Comparison of ENCODE assay signal across 19 mouse cellular contexts in the genomic region with DNA sequence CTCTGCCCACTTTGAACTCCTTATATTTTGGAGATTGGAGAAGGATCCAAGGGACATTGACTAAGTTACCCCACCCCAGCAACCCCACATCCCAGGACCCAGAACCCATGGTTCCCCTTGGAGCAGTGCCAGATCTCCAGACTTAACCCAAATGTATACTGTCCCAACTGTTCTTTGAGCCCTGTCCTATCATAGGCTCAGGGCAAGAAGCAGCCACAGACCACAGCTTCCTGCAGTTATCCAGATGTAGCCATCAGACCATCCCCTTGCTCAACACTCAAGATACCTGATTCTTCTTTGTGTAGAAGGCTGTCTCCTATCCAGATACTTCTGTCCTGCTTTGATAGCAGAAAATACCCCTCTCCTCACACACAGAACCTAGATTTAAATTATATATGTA. TPM values are rescaled to one million over a fixed set of nuclear protein-coding genes. Genes with fewer than 3 reads are reported as not detected.
DNase-seq lines count a peak whose midpoint lies in the region; ATAC-seq and TF ChIP-seq lines count a peak whose summit lies in the region.
"Had no signal": no experiment of that assay in that cellular context is flagged by ENCODE, and none has a peak within 500 bp of the region (broad histone marks: within the 10 kb centered on the region; RNA-seq: fewer than 3 reads in every experiment).

No protein-coding gene starts in this region.

- H3K79me2 ChIP-seq in MEL (ENCODE audit: control insufficient read depth, insufficient read depth, low read length, poor library complexity) = no peaks in the 10 kb centered on the region

- ATAC-seq in kidney, postnatal 0 days (replicated peaks; ENCODE audit: low FRiP score, low read depth) = no peak
- ATAC-seq in liver, embryonic 16.5 days (ENCODE audit: low read depth) = 0 out of 2 replicates have a peak, but pooled peaks have one; percentile 48

- no peak for TF ChIP-seq POLR2A in MEL (IDR thresholded peaks at IDR 0.05; ENCODE audit: control insufficient read depth in 1 of 2, insufficient read depth in 1 of 2, low read depth in 1 of 2, low read length in 2 of 2, poor library complexity in 1 of 2)

- no peak for DNase-seq in kidney, postnatal 0 days (ENCODE audit: low spot score)
- no peak for DNase-seq in kidney, postnatal 14 days
- DNase-seq in B cell, adult 2 months = peak; percentile 11 to 13
- DNase-seq in MEL (ENCODE audit: low read depth, low spot score) = peak; percentile 77
- no peak for DNase-seq in spleen, adult 12 weeks (ENCODE audit: low spot score)
- DNase-seq in urinary bladder, adult 2 months (ENCODE audit: low spot score) = no peak
- DNase-seq: adrenal gland, adult 2 months; cerebellum, adult 8-10 months; gastrocnemius, postnatal 25 days; spleen, adult 18-20 months had no signal

- H3K9me3 ChIP-seq in kidney, postnatal 0 days (replicated peaks; ENCODE audit: low read length) = no peaks in the 10 kb centered on the region
- no peaks in the 10 kb centered on the region for H3K9me3 ChIP-seq in MEL (replicated peaks; ENCODE audit: insufficient read depth, low read length)
- H3K9me3 ChIP-seq in liver, embryonic 16.5 days (replicated peaks; ENCODE audit: control insufficient read depth, low read length) = no peaks in the 10 kb centered on the region
- H3K9me3 ChIP-seq: heart, embryonic 13.5 days; hindbrain, embryonic 10.5 days; midbrain, embryonic 10.5 days; neural tube, embryonic 15.5 days had no signal

- peak overlapping the region; percentile 68; the same call in 1 of the 2 replicates for H3K27ac ChIP-seq in kidney, postnatal 0 days
- H3K27ac ChIP-seq in MEL (ENCODE audit: control insufficient read depth, low read depth, low read length) = peak overlapping the region; percentile 23; the same call in 1 of the 2 replicates
- no peak overlapping the region for H3K27ac ChIP-seq in liver, embryonic 16.5 days (ENCODE audit: low read length)
- H3K27ac ChIP-seq: hindbrain, embryonic 10.5 days; midbrain, embryonic 10.5 days; neural tube, embryonic 15.5 days had no signal

- no peak for TF ChIP-seq RAD21 in MEL (IDR thresholded peaks at IDR 0.05; ENCODE audit: low read depth, low read length)

- H3K4me1 ChIP-seq in kidney, postnatal 0 days (replicated peaks; ENCODE audit: insufficient read depth, low read length) = no peaks in the 10 kb centered on the region
- peaks cover 2 to 17% of the 10 kb centered on the region in 2 experiments; a peak in 3 of 4 replicates for H3K4me1 ChIP-seq in MEL (ENCODE audit: control insufficient read depth in 1 of 2, insufficient read depth in 2 of 2, low read length in 2 of 2)
- H3K4me1 ChIP-seq in liver, embryonic 16.5 days (ENCODE audit: control insufficient read depth, low read depth, low read length) = peaks cover 1% of the 10 kb centered on the region
- H3K4me1 ChIP-seq: hindbrain, embryonic 10.5 days; midbrain, embryonic 10.5 days had no signal

- H3K27me3 ChIP-seq in kidney, postnatal 0 days (ENCODE audit: insufficient read depth, low read length) = no peaks in the 10 kb centered on the region
- H3K27me3 ChIP-seq in MEL (ENCODE audit: control insufficient read depth in 1 of 2, insufficient read depth in 2 of 2, low read length in 2 of 2) = no peaks in the 10 kb centered on the region
- no peaks in the 10 kb centered on the region for H3K27me3 ChIP-seq in liver, embryonic 16.5 days (ENCODE audit: control insufficient read depth, insufficient read depth, low read depth, low read length)
- H3K27me3 ChIP-seq: heart, embryonic 13.5 days; neural tube, embryonic 15.5 days had no signal

- H3K36me3 ChIP-seq in kidney, postnatal 0 days (ENCODE audit: insufficient read depth, low read length) = no peaks in the 10 kb centered on the region
- peaks cover 0 to 26% of the 10 kb centered on the region in 2 experiments; a peak in 2 of 4 replicates for H3K36me3 ChIP-seq in MEL (ENCODE audit: control insufficient read depth in 1 of 2, insufficient read depth in 2 of 2, low read length in 2 of 2)
- no peaks in the 10 kb centered on the region for H3K36me3 ChIP-seq in liver, embryonic 16.5 days (ENCODE audit: control insufficient read depth, insufficient read depth)
- H3K36me3 ChIP-seq: heart, embryonic 13.5 days; hindbrain, embryonic 10.5 days; midbrain, embryonic 10.5 days; neural tube, embryonic 15.5 days had no signal

- no peak for TF ChIP-seq CTCF in kidney, postnatal 0 days (IDR thresholded peaks at IDR 0.05; ENCODE audit: low read depth)
- no peak for TF ChIP-seq CTCF in MEL (IDR thresholded peaks at IDR 0.05 in 2 of 3, conservative IDR thresholded peaks at IDR 0.05 in 1 of 3; ENCODE audit: control insufficient read depth in 1 of 3, insufficient read depth in 1 of 3, low read depth in 2 of 3, low read length in 3 of 3, poor library complexity in 1 of 3, severe bottlenecking in 1 of 3)

- H3K9ac ChIP-seq in kidney, postnatal 0 days (ENCODE audit: low read depth, low read length) = no peak overlapping the region
- H3K9ac ChIP-seq in MEL (ENCODE audit: control insufficient read depth, low read depth, low read length, poor library complexity, severe bottlenecking) = no peak overlapping the region
- no peak overlapping the region for H3K9ac ChIP-seq in liver, embryonic 16.5 days (ENCODE audit: low read depth, low read length)
- H3K9ac ChIP-seq: heart, embryonic 13.5 days; neural tube, embryonic 15.5 days had no signal

- peak; percentile 63 to 73 for TF ChIP-seq EP300 in MEL (IDR thresholded peaks at IDR 0.05; ENCODE audit: low read depth in 1 of 2, low read length in 2 of 2)

- H3K4me3 ChIP-seq in kidney, postnatal 0 days (replicated peaks; ENCODE audit: low read depth, low read length) = no peak overlapping the region
- H3K4me3 ChIP-seq in MEL (ENCODE audit: control insufficient read depth in 1 of 2, insufficient read depth in 1 of 2, low read depth in 2 of 2, low read length in 2 of 2) = no peak overlapping the region
- H3K4me3 ChIP-seq in liver, embryonic 16.5 days (ENCODE audit: low read depth, low read length) = no peak overlapping the region
- H3K4me3 ChIP-seq: heart, embryonic 13.5 days; hindbrain, embryonic 10.5 days; midbrain, embryonic 10.5 days; neural tube, embryonic 15.5 days had no signal

- H3K4me2 ChIP-seq in kidney, postnatal 0 days (ENCODE audit: low read length) = no peak overlapping the region
- H3K4me2 ChIP-seq in liver, embryonic 16.5 days (ENCODE audit: low read depth, low read length) = no peak overlapping the region
- H3K4me2 ChIP-seq: heart, embryonic 13.5 days; neural tube, embryonic 15.5 days had no signal

TF ChIP-seq in MEL, 35 proteins besides CTCF, POLR2A, EP300 and RAD21 (continues in another document):
- TF ChIP-seq NRF1 (IDR thresholded peaks at IDR 0.05; ENCODE audit: insufficient read depth, low read depth, low read length, poor library complexity, severe bottlenecking) (no peak), CHD2 (IDR thresholded peaks at IDR 0.05; ENCODE audit: low read length) (no peak), TAL1 (IDR thresholded peaks at IDR 0.05; ENCODE audit: low read length) (peak; percentile 56), E2F4 (IDR thresholded peaks at IDR 0.05; ENCODE audit: borderline replicate concordance, low read depth, low read length) (no peak), UBTF (IDR thresholded peaks at IDR 0.05; ENCODE audit: borderline replicate concordance, insufficient read depth, low read depth, low read length) (no peak), ZNF384 (IDR thresholded peaks at IDR 0.05; ENCODE audit: low read depth, low read length) (no peak), TCF12 (IDR thresholded peaks at IDR 0.05; ENCODE audit: low read depth, low read length) (peak; percentile 52; the same call in 1 of the 2 replicates), SMC3 (IDR thresholded peaks at IDR 0.05; ENCODE audit: low read depth, low read length) (no peak)

RNA-seq across cellular contexts. Expression of gene Igll1, which starts 1.4 kb away (rescaled TPM):
- polyA plus RNA-seq in kidney, postnatal 0 days (2015; fragmentation: Nextera tagmentation; extraction: Ambion mirVana) = 0.24 and 0.32 TPM in 2 replicates
- not detected in 2 replicates for total RNA-seq in MEL (2012; rRNA removed)
- polyA plus RNA-seq in MEL (2012; ENCODE audit: insufficient read depth in 1 of 2, insufficient read length in 2 of 2, low read depth in 1 of 2, low replicate concordance in 2 of 2, missing spikeins in 1 of 2) = not detected
- polyA plus RNA-seq in liver, embryonic 16.5 days (2015; fragmentation: Nextera tagmentation; extraction: Ambion mirVana) = 17.5 and 20.5 TPM in 2 replicates
- not detected in 2 replicates for polyA plus RNA-seq in urinary bladder, adult 2 months (2012; rRNA removed)
- total RNA-seq: adrenal gland, adult 2 months; gastrocnemius, postnatal 25 days; layer of hippocampus, adult 8-10 months; left cerebral cortex, postnatal 10 days; monocyte, adult 5-6 weeks had no signal
- polyA plus RNA-seq: adrenal gland, adult 2 months; heart, embryonic 13.5 days; kidney, embryonic 14.5 days; neural tube, embryonic 15.5 days had no signal

RNA-seq across cellular contexts. Expression of gene Top3b, which starts 5.3 kb away (rescaled TPM):
- polyA plus RNA-seq in kidney, postnatal 0 days (2015; fragmentation: Nextera tagmentation; extraction: Ambion mirVana) = 66.4 and 68.0 TPM in 2 replicates
- total RNA-seq in MEL (2012; rRNA removed) = 49.9 and 50.5 TPM in 2 replicates
- 10 to 100 TPM in 1 of 2 experiments, not detected in 1; 93.2 TPM for polyA plus RNA-seq in MEL (2012; ENCODE audit: insufficient read depth in 1 of 2, insufficient read length in 2 of 2, low read depth in 1 of 2, low replicate concordance in 2 of 2, missing spikeins in 1 of 2)
- 19.3 and 22.6 TPM in 2 replicates for polyA plus RNA-seq in liver, embryonic 16.5 days (2015; fragmentation: Nextera tagmentation; extraction: Ambion mirVana)
- polyA plus RNA-seq in urinary bladder, adult 2 months (2012; rRNA removed) = 75.9 and 82.4 TPM in 2 replicates

RNA-seq across cellular contexts. Expression of gene Vpreb1, which starts 5.4 kb away (rescaled TPM):
- 2.1 and 2.5 TPM in 2 replicates for polyA plus RNA-seq in kidney, postnatal 0 days (2015; fragmentation: Nextera tagmentation; extraction: Ambion mirVana)
- not detected in 2 replicates for total RNA-seq in MEL (2012; rRNA removed)
- polyA plus RNA-seq in MEL (2012; ENCODE audit: insufficient read depth in 1 of 2, insufficient read length in 2 of 2, low read depth in 1 of 2, low replicate concordance in 2 of 2, missing spikeins in 1 of 2) = under 1 TPM in 1 of 2 experiments, not detected in 1; 0.33 TPM
- 12.4 and 15.4 TPM in 2 replicates for polyA plus RNA-seq in liver, embryonic 16.5 days (2015; fragmentation: Nextera tagmentation; extraction: Ambion mirVana)
- polyA plus RNA-seq in urinary bladder, adult 2 months (2012; rRNA removed) = 1.3 and 1.4 TPM in 2 replicates
- total RNA-seq: gastrocnemius, postnatal 25 days; left cerebral cortex, postnatal 10 days; monocyte, adult 5-6 weeks had no signal

RNA-seq across cellular contexts. Expression of gene Ppm1f, which starts 31.1 kb away (rescaled TPM):
- polyA plus RNA-seq in kidney, postnatal 0 days (2015; fragmentation: Nextera tagmentation; extraction: Ambion mirVana) = 15.1 and 17.4 TPM in 2 replicates
- total RNA-seq in MEL (2012; rRNA removed) = 28.6 and 30.6 TPM in 2 replicates
- polyA plus RNA-seq in MEL (2012; ENCODE audit: insufficient read depth in 1 of 2, insufficient read length in 2 of 2, low read depth in 1 of 2, low replicate concordance in 2 of 2, missing spikeins in 1 of 2) = 10 to 100 TPM in 1 of 2 experiments, not detected in 1; 28.3 TPM
- polyA plus RNA-seq in liver, embryonic 16.5 days (2015; fragmentation: Nextera tagmentation; extraction: Ambion mirVana) = 7.5 and 8.1 TPM in 2 replicates
- polyA plus RNA-seq in urinary bladder, adult 2 months (2012; rRNA removed) = 17.8 and 18.2 TPM in 2 replicates

RNA-seq across cellular contexts. Expression of gene Spag6l, which starts 36.0 kb away (rescaled TPM):
- polyA plus RNA-seq in kidney, postnatal 0 days (2015; fragmentation: Nextera tagmentation; extraction: Ambion mirVana) = 1.1 and 1.5 TPM in 2 replicates
- not detected in 2 replicates for total RNA-seq in MEL (2012; rRNA removed)
- polyA plus RNA-seq in MEL (2012; ENCODE audit: insufficient read depth in 1 of 2, insufficient read length in 2 of 2, low read depth in 1 of 2, low replicate concordance in 2 of 2, missing spikeins in 1 of 2) = not detected
- polyA plus RNA-seq in liver, embryonic 16.5 days (2015; fragmentation: Nextera tagmentation; extraction: Ambion mirVana) = not detected in 2 replicates
- 0.03 TPM in 1 of 2 replicates, not detected in the other for polyA plus RNA-seq in urinary bladder, adult 2 months (2012; rRNA removed)
- total RNA-seq: gastrocnemius, postnatal 25 days; monocyte, adult 5-6 weeks had no signal
- polyA plus RNA-seq: adrenal gland, adult 2 months had no signal

Comparison
In these comparisons a context has a peak if more than half of its experiments do, and no peak if none do; other contexts are left out.
1. DNase-seq: peak in B cell, adult 2 months (2 of 2) and MEL (single experiment); none in kidney, postnatal 0 days (single experiment), kidney, postnatal 14 days (single experiment), spleen, adult 12 weeks (single experiment) and urinary bladder, adult 2 months (single experiment).
2. RNA of gene Igll1, which starts 1.4 kb away (polyA plus RNA-seq): 17.5 to 20.5 TPM in liver, embryonic 16.5 days; 0.24 to 0.32 TPM in kidney, postnatal 0 days, not detected in urinary bladder, adult 2 months and not detected in MEL; every median in the first group is over 10 times any median in the second.